Mouse (Mus musculus) lung, adult 2 months (tissue): ENCODE data around the gene Prmt2. TPM values are rescaled to one million over a fixed set of nuclear protein-coding genes. Genes with fewer than 3 reads are reported as not detected.
A peak's percentile ranks its signal among the peaks of the same experiment; 100 is the strongest.

Source experiments
- DNase-seq: peaks from one replicate; pipeline ENCODE4 v3.0.0; 2022
- H3K4me1 ChIP-seq: fragments of 200-500 bp; 2 replicates; pipeline ENCODE4 v1.6.1; 2011; ENCODE audit warnings: low read length; ENCODE audit not compliant: control insufficient read depth, insufficient read depth
- H3K4me3 ChIP-seq: fragments of 200-500 bp; replicated peaks from 2 replicates; pipeline ENCODE3; 2011; ENCODE audit warnings: low read depth, mild to moderate bottlenecking, control low read depth, low read length; ENCODE audit errors: extremely low read depth
- CTCF ChIP-seq: fragments of 200-500 bp; IDR thresholded peaks from 2 replicates; pipeline ENCODE4 v1.5.1; 2011; ENCODE audit warnings: mild to moderate bottlenecking, low read length, control low read depth; ENCODE audit not compliant: insufficient read depth
- POLR2A ChIP-seq: fragments of 200-500 bp; IDR thresholded peaks from 2 replicates; pipeline ENCODE4 v1.6.1; 2011; ENCODE audit warnings: low read depth, mild to moderate bottlenecking, control low read depth, low read length, borderline replicate concordance; ENCODE audit errors: extremely low read depth
- WGBS: fragments of 180-500 bp; shearing (Covaris S2); methylation state at CpG from one replicate; pipeline ENCODE4 v1.1.7; 2018; 5-methylcytosine and 5-hydroxymethylcytosine counted together
- polyA plus RNA-seq: library from polyadenylated mRNA; depleted of rRNA; stranded (reverse); fragments of >200 nt; gene quantifications from 2 replicates; pipeline ENCODE4 v1.2.3, GENCODE M21; 2012

The Prmt2 gene
- polyA plus RNA-seq, 1 experiment, result 101 TPM

DNA sequence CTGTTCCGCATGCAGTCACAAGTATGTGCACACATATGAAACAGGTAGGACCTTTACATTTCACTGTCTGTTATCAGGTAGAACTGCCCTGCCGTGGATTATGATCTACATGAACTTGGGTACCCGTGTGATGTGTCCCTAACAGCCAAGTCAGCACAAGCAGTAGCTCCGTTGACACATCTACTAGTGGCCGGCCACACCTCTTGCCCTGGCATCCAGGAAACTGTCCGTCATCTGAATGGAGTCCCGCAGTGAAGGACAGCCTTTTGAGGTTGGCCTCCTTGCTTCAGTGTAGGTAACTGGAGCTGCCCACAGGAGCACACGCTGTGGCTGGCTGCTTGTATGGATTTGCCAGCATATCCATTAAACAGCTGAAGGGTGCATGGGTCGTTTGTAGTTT lies 19.4 kb downstream of the Prmt2 start:
- 70% methylated on average over 9 of the region's 9 CpGs for WGBS
- TF ChIP-seq POLR2A (no peak), CTCF (no peak)
- Histone ChIP-seq H3K4me3 (no peak overlapping the region), H3K4me1 (no peaks in the 10 kb centered on the region)
- DNase-seq, result no peak

DNA sequence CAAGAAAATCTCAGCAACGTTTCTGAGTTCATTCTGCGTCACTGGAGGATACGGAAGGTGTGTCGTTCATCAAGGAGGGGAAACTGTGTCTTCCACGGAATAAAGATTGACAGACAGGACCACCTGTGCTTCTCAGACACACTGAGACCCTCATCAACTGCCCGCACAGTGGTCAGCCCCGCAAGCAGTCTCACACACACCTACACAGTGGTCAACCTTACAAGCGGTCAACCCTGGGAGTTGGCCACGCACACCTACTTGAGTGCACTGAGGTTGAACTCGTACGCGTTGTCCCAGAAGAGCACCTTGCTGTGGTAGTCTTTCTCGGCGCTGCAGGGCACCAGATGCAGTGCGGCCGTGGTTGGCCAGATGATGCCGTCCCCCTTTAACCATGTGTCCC lies 20.6 kb downstream of the Prmt2 start:
- Histone ChIP-seq H3K4me3 (no peak overlapping the region), H3K4me1 (no peaks in the 10 kb centered on the region)
- no peak for DNase-seq
- TF ChIP-seq CTCF, result no peak
- no peak for TF ChIP-seq POLR2A
- 97% methylated on average over 17 of the region's 17 CpGs for WGBS

DNA sequence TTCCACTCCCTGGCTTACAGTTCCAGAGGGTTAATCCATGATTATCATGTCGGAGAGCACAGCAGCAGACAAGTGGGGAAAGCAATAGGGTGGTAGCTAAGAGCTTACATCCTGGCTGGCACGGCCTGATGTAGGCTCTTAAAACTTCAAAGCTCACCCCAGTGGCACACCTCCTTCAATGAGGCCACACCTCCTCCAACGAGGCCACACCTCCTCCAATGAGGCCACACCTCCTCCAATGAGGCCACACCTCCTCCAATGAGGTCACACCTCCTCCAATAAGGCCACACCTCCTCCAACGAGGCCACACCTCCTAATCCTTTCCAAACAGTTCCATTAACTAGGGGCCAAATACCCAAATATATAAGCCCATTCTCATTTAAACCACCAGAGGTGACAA lies 23.5 kb downstream of the Prmt2 start:
- no peak for DNase-seq
- WGBS, result 90% methylated on average over 4 of the region's 4 CpGs
- no peak overlapping the region for H3K4me3 ChIP-seq
- no peak for TF ChIP-seq POLR2A
- TF ChIP-seq CTCF, result no peak
- H3K4me1 ChIP-seq, result no peaks in the 10 kb centered on the region

DNA sequence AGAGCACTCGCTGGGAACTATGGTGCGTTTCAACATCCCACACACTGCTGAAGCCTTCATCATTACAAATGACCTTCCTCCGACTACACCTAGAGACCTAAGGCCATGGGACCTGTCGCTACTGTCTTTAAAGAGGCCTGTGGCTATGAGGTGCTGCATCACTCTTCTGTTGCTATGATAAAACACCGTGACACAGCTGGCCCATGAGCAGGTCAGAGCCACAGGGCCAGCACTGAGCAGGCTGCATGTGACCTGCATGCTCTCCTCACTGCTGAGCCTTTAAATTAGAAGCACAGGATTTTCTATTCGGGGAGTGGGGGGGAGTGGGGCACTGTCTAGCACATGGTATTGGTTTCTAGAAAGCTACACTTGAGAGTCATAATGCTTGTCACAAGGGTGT lies 25.5 kb downstream of the Prmt2 start:
- no peak for TF ChIP-seq POLR2A
- 92% methylated on average over 6 of the region's 6 CpGs for WGBS
- Histone ChIP-seq H3K4me1 (no peaks in the 10 kb centered on the region), H3K4me3 (no peak overlapping the region)
- DNase-seq, result no peak

DNA sequence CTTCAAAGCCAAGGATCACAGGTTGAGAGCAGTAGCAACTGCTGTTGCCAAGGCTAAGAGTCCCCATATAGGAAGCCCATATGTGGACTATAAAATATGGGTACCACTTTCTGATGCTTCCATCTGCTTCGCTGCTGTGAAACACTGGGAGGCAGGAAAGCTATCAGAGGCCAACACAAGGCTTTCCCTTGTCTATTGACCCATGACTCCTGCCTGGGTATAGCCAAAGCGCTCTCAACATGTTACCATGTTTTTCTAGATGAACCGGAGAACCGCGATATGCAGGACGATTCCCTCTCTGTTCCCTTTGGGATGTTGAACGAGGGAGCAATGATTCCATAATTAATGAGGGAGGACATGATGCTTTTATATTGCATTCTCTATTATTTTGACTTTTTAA lies 26.9 kb downstream of the Prmt2 start:
- no peaks in the 10 kb centered on the region for H3K4me1 ChIP-seq
- WGBS, result 96% methylated on average over 7 of the region's 7 CpGs
- no peak for TF ChIP-seq POLR2A
- TF ChIP-seq CTCF, result no peak
- H3K4me3 ChIP-seq, result no peak overlapping the region
- DNase-seq, result no peak

DNA sequence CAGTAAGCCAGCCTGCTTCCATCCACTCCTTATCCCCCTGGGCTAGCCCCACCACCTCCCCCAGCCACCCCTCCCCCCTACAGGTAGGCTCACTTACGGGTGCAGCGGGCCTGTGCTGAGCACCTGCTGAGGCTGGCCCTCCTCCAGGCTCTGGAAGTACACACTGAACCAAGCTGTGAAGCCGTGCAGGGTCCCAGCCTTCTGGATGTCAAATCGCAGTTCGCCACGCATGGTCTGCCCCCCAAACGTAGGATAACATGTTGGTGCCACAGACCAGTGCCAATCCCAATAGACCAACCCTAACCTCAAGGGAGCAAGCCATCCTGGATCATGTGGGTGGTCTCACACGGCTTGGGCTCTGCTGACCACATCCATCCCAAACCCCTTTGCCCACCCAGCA lies 28.4 kb downstream of the Prmt2 start:
- 87% methylated on average over 8 of the region's 8 CpGs for WGBS
- Histone ChIP-seq H3K4me3 (no peak overlapping the region), H3K4me1 (no peaks in the 10 kb centered on the region)
- DNase-seq, result no peak
- TF ChIP-seq CTCF (no peak), POLR2A (no peak)

DNA sequence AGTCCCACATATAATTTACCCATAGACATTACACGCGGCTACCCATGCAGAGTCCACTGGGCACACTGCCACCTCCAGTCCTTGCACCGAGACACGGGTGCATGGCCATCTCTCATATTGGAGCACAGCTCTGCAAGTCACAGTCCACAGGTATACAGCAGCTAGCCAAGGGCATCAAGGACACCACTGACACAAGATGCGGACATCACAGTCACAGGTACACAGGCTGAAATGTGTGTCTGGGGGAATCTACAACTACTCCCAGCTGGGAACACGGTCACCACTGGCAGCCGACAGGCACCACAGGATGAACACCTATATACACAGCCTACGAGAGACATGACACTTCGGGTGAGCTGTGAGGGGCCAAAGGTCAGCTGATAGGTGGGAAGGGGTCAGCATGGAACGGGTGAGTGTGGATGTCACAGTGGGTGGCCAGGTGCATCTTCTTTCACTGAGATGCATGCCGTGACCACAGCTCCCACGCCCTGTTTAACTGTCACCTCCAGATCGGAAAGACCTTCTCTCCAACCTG lies 30.3 kb downstream of the Prmt2 start:
- WGBS, result 88% methylated on average over 13 of the region's 13 CpGs
- TF ChIP-seq CTCF (no peak), POLR2A (no peak)

DNA sequence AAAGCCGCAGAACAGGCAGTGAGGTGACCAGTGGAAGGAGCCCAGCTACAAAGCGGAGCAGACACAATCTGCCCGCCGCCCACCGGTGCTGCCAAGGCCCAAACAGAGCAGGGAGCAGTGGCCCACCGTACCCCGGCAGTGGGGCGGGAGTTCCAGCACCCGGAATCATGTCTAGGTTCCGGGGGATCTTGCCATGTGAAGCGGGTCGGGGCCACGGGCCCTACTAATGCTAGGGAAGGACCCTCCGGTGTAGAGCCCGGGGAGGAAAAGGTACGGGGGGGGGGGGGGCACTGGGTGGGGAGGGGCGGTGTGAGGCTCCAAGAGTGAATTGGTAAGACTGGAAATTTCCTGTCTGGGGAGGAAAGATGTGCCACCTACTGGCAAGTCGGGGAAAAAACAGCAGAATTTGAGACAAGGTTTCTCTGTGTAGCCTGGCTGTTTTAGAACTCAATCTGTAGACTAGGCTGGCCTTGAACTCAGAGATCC lies 33.8 kb downstream of the Prmt2 start:
- 26% methylated on average over 18 of the region's 18 CpGs for WGBS
- no peak for TF ChIP-seq CTCF
- no peak for TF ChIP-seq POLR2A
- H3K4me1 ChIP-seq, result no peaks in the 10 kb centered on the region
- no peak for DNase-seq
- no peak overlapping the region for H3K4me3 ChIP-seq

More for the DNA sequence above, 30.3 kb downstream of the Prmt2 start:
- Histone ChIP-seq H3K4me3 (no peak overlapping the region), H3K4me1 (no peaks in the 10 kb centered on the region)
- no peak for DNase-seq

DNA sequence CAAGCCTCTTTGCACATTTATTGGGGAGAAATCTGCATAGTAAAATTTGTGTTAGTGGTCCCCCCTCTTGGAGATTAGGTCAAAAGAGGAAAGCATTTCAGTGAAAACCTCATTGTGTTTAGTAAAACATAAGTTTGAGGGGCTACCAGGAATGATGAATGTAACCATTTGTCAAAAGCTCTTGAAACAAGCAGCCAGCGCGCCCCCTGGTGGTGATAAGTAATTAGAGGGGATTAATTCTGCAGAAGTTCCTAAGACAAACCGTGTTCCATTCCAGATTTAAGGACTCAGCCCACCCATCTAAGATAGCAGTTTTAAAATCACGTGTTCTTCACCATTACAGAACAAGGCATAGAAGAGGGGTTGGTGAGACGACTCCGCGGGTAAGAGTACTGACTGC lies 35.7 kb downstream of the Prmt2 start:
- Histone ChIP-seq H3K4me1 (no peaks in the 10 kb centered on the region), H3K4me3 (no peak overlapping the region)
- peak; percentile 61 for DNase-seq
- WGBS, result 22% methylated on average over 7 of the region's 7 CpGs
- TF ChIP-seq POLR2A (no peak), CTCF (peak; percentile 37; the same call in 1 of the 2 replicates)

DNA sequence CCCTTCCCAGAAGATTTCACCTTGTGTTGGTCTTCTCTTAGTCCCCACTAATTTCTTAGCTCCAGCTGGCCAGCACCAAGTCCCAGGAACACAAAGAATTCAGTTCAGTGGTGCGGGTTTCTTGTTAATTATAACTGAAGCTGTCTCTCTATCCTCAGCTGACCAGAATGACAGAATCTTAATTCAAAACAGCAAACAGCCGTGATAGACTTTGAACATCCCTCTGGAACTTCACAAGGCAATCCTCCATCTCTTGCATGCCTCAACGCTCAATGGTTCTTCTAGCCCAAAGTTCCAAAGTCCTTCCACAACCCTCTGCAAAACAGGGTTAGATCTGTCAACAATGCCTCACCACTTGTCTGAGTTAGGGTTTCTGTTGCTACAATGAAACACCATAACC lies 36.2 kb downstream of the Prmt2 start:
- Histone ChIP-seq H3K4me3 (no peak overlapping the region), H3K4me1 (no peaks in the 10 kb centered on the region)
- WGBS, result 89% methylated on average over 3 of the region's 3 CpGs
- DNase-seq, result no peak
- TF ChIP-seq POLR2A, result no peak
- no peak for TF ChIP-seq CTCF
